Mouse (Mus musculus) testis, postnatal 10 days (tissue): ENCODE measurements at regions not wholly inside any gene's neighbourhood (a gene's known extent, or its start where the extent isn't known, plus 50 kb on each side); places are given as distances from the start of the nearest gene placed in this dataset.

ENCODE experiments used
- DNase-seq: peaks from one replicate; pipeline ENCODE4 v3.0.0; 2021; ENCODE audit warnings: low spot score

DNA sequence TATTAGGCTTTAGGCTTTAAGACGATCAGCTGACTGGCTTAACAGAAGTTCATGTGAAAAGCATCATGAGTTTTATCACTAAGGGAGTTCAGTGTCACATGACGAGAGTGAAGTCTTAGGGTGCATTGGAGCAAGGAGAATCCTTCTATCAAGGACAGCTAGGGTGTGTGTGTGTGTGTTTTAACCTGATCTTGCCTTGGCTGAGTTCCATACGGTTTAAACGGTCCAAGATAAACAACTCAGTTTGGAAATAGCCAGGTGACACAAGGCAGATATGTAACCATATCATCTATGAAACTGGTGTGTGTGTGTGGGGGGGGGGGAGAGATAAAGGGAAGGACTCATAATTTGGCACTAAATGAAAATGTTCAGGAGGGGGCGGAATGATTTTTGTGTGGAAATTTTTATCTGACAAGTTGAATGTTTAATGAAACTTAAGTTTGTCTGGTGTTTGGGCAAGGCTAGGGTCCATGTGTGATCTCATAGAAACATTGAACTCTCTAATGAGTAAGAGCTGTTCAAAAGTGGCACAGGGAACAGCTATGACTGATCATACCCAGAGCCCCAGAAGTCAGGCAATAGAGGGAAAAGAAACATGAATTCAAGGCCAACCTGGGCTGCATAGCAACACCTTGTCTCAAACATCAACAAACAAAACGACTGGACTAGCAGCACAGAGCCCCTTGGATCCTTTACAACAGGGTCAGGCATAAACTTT is 132.2 kb upstream of the Map3k1 start:
- DNase-seq, result no peak

GRCm38 (mm10) chr13:111941946-111942345 is 133.2 kb upstream of the Map3k1 start:
- DNase-seq, result no peak

DNA sequence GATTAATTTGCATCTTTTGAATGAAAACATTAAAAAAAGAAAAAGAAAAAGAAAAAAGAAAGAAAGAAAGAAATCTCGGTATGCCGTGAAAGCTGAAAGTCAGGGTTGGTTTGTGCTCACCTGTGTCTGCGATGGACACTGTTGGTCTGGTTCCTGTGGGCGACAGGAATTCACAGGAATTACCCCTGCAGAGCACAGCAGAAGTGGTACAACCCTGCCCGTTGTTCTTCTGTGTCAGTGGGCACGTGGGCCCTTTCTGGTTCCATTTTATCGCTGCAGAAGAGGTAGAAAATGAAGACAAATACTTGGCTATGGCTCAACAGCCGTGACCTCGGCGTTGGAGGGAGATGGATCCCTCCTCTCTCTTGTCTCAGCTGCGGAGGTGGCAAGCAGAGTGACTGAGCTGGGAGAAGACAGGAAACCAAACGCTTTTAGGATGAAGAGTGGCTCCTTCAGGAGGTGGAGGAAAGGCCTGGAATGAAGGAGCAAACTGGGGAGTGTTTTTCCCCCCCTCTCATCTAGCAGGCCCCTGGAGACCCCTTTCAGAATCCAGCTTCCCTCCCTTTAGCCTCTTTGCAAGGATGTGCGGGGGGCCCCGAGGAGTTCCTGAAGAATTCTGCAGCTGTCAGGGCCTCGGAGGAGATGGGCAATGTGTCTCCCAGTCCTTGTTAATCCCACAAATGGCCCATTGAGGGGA is 134.7 kb upstream of the Map3k1 start:
- DNase-seq, result no peak

GRCm38 (mm10) chr13:111944089-111944406 is 135.3 kb upstream of the Map3k1 start:
- no peak for DNase-seq

DNA sequence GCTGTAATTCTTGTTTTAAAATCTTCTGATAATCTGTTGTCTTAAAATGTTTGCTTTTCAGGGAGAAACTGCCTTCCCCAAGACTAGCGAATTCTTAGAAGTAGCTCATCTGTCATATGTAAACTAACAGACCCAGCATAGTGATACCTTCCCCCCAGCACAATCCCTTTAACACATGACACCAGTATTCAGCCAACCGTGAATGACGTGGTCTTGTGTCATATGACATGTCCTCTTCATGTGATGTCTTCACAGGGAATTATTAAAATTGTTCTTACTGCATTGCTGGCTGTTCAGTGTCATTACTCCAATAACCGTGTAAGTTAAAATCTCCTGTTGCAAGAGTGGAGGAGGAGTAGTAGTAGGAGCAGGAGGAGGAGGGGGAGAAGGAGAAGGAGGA is 137.5 kb upstream of the Map3k1 start:
- no peak for DNase-seq

DNA sequence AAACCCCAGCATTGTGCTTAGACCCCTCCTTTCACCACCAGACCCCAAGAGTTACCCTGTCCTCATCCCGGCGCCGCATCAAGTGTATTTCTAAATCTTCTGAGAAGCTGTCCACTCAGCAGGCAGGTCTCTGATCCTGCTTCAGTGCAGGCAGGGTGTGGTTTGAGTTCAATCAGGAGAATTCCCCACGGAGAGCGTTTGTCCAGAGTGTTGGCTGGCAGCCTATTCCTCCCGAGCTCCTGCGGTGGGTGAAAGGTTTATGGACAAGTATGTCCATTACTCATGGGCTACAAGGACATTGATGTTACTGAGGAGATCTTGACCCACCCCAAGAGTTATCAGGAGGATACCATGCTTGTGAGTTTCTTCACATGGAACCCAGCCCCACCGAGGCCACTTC is 138.0 kb upstream of the Map3k1 start:
- DNase-seq, result no peak

- DNase-seq, result no peak
Measured at GRCm38 (mm10) chr13:111948395-111948794, 139.6 kb upstream of the Map3k1 start.

- no peak for DNase-seq
Measured at GRCm38 (mm10) chr13:111950042-111950441, 141.2 kb upstream of the Map3k1 start.

DNA sequence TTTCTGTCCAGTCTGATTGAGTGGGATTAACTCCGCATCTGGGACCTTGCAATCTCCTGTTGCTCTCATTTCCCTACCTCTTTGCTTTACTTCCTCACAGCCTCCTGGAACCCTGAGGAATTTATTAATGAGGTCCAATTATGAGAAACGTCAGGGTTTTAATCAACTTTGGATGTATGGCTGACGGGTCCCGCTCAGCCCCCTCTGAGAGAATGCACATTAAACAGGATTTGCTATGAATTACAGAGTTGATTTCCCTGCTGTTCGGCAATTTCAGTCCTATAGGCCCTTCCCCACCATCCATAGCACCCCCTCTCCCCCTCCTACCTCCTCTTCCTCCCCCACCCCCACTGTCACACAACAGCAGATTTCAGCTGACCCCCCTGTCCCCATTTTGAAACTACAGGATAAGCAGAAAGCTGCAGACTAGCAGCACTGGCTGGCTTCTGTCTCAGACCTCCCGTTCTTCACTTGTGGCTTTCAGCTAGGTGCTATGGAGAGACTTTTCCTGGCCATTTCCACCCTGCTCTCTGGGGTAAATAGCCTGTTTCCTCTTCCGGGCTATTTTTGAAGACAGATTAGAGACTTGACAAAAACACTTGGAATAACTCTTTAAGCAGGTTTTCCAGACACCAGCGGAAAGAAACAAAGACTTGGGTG is 145.2 kb upstream of the Map3k1 start:
- no peak for DNase-seq

DNA sequence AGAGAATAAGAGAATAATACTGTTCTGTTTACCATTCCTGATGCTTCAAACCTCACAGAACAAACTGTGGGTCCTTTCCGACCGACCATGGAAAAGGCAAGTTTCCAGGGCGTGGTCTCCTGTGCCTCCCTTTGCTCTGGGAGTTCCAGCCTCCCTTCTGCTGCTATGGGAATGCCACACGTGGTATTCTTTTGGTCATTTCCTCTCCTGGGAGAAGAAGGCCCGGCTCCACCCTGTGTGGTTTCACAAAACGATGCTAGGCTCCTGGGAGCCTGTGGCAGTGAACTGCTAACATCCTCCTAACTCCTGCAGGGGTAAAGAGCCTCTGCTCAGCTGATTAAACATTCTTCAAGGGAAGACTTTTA is 145.7 kb upstream of the Map3k1 start:
- DNase-seq, result no peak

DNA sequence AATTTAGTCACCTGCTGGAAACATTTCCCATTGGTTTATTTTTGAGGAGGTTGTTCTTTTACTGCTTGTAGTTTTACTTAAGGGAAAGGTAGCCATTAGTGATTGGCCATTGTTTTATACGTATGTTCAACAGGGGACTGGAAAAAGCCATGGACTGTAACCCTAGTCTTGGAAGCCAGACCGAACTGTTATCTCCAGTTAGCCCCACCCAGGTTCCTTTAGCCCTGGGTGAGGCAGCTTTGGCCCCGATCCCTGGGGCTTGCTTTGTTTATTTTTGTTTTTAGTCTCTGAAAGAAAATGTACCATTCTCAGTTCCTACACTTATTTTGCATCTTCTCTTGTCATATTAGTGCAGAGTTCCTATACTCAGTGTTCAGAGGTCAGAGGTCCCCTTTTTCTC is 148.3 kb upstream of the Map3k1 start:
- DNase-seq, result no peak

- no peak for DNase-seq
Measured at GRCm38 (mm10) chr13:111957674-111958273, 149.0 kb upstream of the Map3k1 start.

GRCm38 (mm10) chr13:111958421-111958820 is 149.6 kb upstream of the Map3k1 start:
- DNase-seq, result no peak

DNA sequence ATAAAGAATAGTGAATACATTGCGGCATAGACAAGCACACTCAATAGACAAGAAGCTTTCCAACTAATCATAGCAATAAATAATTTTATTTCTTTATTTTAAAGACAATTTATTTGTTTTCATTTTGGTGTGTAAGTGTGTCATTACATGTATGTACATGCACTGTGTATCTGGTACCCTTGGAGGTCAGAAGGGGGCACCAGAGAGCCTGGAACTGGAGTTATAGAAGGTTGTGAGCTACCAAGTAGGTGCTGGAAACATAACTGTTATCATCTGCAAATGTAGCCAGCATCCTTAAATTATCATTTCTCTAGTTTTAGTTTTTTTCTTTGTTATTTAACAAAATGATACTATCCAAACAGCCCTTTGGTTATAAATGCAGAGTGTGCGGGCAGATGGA is 151.2 kb upstream of the Map3k1 start:
- DNase-seq, result no peak

GRCm38 (mm10) chr13:111961423-111961822 is 152.6 kb upstream of the Map3k1 start:
- no peak for DNase-seq

GRCm38 (mm10) chr13:111962155-111962554 is 153.4 kb upstream of the Map3k1 start:
- DNase-seq, result no peak

DNA sequence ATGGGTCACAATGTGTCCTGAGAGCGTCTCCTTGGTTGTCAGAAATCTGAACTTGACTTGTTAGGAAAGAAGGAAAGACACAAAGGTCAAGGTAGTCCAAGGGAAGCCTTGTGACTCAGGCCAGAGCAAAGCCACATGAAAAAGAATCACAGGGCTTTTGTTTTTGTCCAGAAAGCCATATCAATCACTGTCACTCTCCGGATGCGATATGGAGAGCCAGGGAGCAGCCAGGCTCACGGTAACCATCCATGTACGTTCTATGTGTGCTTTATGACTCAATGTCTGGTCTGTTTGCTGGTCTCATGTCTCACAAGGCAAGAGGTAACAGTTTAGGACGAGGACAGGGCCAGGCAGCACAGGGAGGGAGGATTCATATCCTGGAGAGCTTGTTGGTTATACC is 157.3 kb upstream of the Map3k1 start:
- DNase-seq, result no peak

DNA sequence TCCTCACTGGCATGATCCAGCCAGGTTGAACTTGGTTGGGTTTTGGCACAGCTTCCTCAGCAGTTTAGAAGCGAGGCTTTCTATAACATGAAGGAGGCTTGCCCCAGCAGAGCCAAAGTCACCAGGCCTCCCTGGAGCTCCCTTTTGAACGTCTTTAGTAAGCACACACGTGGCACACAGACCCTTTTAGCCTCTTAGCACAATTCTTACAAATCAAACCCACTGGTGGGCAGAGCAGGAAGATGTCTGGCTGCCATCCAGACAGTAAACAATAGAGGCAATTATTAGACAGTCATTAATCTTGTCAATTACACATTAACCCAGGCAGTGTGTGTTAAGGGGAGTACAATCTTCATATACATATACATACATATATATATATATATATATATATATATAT is 157.8 kb upstream of the Map3k1 start:
- DNase-seq, result no peak

GRCm38 (mm10) chr13:111968197-111968596 is 159.4 kb upstream of the Map3k1 start:
- no peak for DNase-seq

DNA sequence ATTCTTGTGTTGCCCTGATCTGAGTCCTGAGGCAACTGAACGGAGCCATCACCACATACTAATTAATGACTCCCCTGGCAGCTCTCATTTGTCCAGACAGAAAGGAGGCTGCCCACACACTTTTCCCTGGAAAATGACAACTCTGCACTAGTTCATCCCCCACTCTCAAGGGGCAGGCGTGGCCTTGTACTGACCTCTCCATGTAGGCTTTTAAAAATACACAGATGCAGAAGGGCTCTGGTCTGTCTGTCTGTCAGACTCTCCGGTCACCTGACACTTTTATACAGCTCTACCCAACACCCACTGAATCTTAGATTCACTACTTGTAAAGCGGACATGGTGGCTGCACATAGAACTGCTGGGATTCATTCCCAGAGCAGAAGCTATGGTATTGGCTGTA is 165.5 kb upstream of the Map3k1 start:
- DNase-seq, result no peak

- DNase-seq, result no peak
Measured at GRCm38 (mm10) chr13:111975549-111975948, 166.8 kb upstream of the Map3k1 start.

DNA sequence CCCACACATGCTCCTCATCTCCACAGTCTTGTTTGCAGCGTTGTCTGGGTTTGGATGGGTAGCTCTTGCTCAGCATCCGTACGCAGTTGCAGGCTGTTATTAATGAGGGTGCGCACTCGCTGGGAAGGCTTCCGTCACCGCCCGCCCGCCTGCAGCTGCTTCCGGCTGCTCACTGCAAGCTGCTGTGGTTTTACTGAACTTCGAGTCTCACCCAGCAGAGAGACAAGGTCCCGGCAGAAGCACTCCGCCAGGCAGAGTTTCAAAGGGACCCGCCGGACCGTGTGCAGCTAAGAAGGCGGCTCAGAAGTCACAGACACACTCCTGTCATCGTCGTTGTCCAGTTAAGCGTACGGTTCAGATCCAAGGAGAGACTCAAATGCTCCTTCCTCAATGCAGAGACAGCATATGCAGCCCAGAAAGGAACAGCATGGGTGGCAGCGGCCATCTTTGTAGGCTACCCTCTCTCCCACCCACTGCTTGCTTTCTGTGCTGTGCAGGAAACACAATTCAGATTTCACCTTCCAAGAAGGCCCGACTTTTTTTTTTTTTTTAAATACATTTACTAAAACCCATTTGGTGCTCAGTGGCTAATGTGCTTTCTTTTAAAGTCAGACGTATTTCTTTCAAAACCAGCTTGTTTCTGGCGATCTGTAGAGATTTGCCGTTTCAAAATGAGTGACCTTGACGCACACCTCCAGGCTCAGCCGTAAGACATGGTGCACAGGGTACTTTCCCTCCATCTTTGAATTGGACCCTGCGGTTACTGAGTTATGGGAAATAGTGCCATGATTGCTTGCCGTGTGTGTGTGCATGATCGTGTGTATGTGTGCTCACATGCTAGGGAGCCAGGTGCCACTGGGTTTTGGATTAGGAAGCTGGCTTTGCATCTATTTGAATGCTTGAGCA is 169.2 kb upstream of the Map3k1 start:
- no peak for DNase-seq
